Mouse (Mus musculus) heart, postnatal 25 days (tissue): ENCODE measurements around the gene Baiap2l1. TPM values are rescaled to one million over a fixed set of nuclear protein-coding genes. Genes with fewer than 3 reads are reported as not detected.

Experiments used
- DNase-seq: peaks from one replicate; pipeline ENCODE4 v3.0.0; 2022; ENCODE audit warnings: low spot score
- intact Hi-C: fragments of 180-260 bp; cut with DNase I; formaldehyde crosslinking; loops from one replicate; pipeline ENCODE4 v1.15.1; 2025
- total RNA-seq, 2 experiments: library from RNA; stranded (reverse); gene quantifications; 2 replicates each; pipeline ENCODE4 v1.2.3; 2021

Baiap2l1 gene
- total RNA-seq, 2 experiments from 2014 or later = 5.6 to 5.7 TPM

DNA sequence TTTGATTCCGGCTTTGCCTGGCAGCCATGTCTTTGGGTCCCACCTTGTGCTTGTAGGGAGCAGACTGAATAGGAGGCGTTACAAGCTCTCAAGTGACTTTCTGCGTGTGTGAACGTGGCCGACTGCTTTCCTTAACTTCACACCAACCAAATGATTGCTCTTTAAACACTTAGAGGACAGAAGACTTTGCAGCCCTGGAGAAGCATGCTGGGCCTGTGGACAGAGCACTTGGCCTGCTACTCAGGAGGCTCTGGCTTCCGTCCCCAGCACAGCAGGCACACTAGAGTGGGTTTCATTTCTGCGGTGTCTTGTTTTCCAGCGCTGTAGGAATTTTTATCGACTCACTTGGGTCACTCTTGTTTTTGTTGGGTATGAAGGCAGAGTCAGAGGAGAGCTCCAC is 94.8 kb downstream of the Baiap2l1 start:
- DNase-seq = no peak
- intact Hi-C loops = no loop called here

GRCm38 (mm10) chr5:144261829-144262228 is 96.1 kb downstream of the Baiap2l1 start:
- intact Hi-C loops = no loop called here
- no peak for DNase-seq

DNA sequence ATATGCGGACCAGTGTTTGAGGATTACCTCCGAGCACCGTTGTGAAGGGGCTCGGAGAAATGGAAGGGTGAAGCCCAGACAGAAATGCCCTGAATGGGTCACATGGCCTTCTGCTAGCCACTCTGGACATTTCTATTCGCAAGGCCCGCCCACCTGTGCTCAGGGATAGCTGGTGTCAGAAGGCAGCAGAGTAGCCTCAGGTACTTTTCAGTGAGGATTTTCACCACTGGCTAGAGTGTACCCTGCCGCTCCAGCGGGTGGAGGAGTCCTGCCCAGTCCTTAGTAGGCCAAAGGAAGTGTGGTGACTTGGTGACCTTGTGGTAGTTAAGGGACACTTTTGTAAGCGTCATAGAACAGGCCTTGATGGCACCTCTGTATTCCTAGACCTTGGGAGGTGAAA is 96.6 kb downstream of the Baiap2l1 start:
- intact Hi-C loops = no loop called here
- no peak for DNase-seq

DNA sequence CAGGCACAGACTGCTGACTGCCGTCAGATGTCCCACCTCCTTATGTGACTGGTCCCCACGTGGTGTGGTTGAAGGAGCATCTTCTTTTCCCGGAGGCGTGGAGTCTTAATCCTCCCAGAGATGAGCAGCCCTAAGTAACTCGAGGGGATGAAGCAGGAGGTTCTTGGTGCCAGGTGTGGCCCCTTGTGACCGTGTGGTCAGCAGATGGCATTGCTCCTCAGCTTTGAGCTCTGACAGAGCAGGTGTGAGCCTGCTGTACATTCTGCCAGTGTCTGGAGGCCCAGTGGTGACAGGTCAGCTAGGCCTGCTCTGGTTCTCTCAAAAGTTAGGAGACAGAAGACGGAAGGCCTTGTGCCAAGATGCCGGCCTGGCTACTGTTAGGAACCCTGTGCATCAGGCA is 97.4 kb downstream of the Baiap2l1 start:
- intact Hi-C loops = no loop called here

DNA sequence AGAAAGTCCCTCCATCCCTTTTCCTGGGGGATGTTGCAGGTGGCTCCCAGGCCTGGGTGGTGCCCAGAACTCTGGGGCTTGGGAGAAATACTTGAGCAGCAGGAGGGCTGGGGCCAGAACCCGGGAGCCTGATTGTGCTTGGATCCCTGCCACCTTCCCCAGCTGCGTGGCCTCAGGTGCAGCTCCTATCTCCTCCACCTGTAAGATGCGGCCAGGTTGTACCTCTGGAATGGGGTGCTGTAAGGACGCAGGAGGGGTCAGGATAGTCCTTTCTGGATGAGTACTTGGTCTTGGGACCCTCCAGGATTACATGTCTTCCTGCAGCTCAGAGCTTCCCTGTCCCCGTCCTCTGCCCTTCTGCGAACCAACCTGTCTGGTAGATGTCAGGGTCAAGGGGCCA is 98.7 kb downstream of the Baiap2l1 start:
- no peak for DNase-seq
- intact Hi-C loops = no loop called here

More for the DNA sequence above, 97.4 kb downstream of the Baiap2l1 start:
- no peak for DNase-seq

GRCm38 (mm10) chr5:144258687-144259086 is 99.2 kb downstream of the Baiap2l1 start:
- intact Hi-C loops = no loop called here
- DNase-seq = no peak

GRCm38 (mm10) chr5:144258131-144258611 is 99.7 kb downstream of the Baiap2l1 start:
- peak; percentile 65 for DNase-seq
- intact Hi-C loops = no loop called here

DNA sequence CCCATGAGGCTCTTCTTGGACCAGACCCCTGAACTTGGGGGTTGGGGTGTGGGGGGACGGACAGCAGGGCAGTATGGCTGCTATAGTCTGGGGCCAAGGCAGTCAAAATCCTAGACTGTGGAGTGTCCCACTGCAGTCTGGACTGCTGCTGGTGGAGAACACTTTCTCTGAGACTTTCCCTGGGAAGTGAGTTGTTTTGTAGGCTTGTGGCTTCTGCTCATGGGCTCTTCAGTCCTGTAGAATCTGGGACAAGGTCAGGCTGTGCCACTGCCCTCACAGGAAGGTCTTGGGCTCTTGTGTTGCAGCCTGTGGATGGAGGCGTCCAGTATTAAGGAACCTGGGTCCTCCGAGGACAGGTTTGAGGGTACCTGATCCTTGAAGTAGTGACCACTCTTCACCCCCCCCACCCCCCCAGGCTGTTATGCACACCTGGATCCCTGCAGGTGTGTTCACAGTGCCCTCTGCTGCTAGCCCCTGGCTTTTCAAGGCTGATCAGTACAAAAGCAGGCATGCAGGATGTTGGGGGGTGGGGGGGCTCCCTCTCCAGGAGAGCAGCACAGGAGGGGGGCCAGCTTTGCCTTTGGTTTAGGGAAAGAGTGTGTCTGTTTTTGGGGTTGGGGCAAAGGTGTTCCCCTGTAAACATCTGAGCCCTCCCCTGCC is 100.3 kb downstream of the Baiap2l1 start:
- intact Hi-C loops = no loop called here
- no peak for DNase-seq

GRCm38 (mm10) chr5:144256888-144257287 is 101.0 kb downstream of the Baiap2l1 start:
- DNase-seq = no peak
- intact Hi-C loops = no loop called here

DNA sequence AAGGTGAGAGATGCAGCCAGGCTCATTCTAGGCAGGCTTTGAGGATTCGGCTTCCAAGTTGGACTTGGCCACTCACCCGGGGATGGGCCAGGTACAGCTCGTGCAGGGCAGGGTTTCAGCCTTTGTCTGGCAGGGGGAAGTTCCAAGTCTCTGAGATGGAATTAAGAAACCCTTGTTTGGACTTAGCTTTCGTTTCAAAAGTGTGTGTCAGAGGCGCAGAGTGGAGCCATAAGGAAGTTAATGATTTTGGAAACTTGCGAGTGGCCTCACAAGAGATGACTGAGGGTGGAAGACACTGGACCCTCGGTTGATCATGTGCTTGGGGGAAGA is 101.4 kb downstream of the Baiap2l1 start:
- intact Hi-C loops = no loop called here
- DNase-seq = no peak

GRCm38 (mm10) chr5:144255632-144256540 is 102.0 kb downstream of the Baiap2l1 start:
- intact Hi-C loops = loop anchor here (2.0 kb wide), 1 partner anchor 29 kb away; no protein-coding TSS in a partner anchor

GRCm38 (mm10) chr5:144254811-144255631 is 102.9 kb downstream of the Baiap2l1 start:
- intact Hi-C loops = loop anchor here (2.0 kb wide), 1 partner anchor 28 kb away; no protein-coding TSS in a partner anchor
- DNase-seq = peak; percentile 80

More at GRCm38 (mm10) chr5:144255632-144256540, 102.0 kb downstream of the Baiap2l1 start:
- peak; percentile 55 for DNase-seq

GRCm38 (mm10) chr5:144254122-144254810 is 103.6 kb downstream of the Baiap2l1 start:
- intact Hi-C loops = loop anchor here (2.0 kb wide), 1 partner anchor 27 kb away; no protein-coding TSS in a partner anchor
- peak; percentile 69 for DNase-seq

DNA sequence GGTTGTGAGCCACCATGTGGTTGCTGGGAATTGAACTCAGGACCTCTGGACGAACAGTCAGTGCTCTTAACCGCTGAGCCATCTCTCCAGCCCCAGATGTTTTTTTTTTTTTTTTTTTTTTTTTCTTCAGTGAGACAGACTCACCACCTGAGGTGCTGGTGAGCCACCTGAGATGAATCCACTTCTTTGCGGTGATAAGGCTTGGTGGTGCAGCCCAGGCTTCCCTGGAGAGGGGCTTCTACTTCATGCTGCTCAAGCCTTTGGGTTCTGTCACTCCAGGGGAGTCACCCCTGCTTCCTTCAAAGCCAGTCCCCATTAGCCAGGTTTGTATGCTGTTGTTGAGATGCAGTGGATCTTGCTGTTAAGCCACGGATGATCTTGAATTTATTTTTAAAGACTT is 104.7 kb downstream of the Baiap2l1 start:
- DNase-seq = no peak
- intact Hi-C loops = no loop called here

GRCm38 (mm10) chr5:144251876-144252577 is 105.9 kb downstream of the Baiap2l1 start:
- intact Hi-C loops = no loop called here
- DNase-seq = no peak

DNA sequence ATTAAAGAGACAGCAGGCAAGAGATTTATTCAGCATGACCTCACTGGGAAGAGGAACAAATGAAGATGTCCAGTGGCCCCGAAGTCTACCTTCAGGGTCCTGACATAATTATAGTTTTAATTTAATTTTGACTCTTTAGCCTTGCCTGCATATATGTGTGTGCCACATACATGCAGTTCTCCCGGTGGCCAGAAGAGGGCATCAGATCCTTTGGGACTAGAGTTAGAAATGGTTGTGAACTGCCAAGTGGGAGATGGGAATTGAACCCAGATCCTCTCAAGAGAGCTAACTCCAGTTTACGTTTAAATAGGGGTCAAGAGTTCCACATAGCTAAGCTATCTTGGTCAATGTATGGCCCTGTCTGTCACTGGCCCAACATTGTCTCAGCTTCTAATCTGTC is 108.0 kb downstream of the Baiap2l1 start:
- intact Hi-C loops = no loop called here
- no peak for DNase-seq

GRCm38 (mm10) chr5:144247906-144248585 is 109.9 kb downstream of the Baiap2l1 start:
- DNase-seq = no peak
- intact Hi-C loops = no loop called here

- no peak for DNase-seq
- intact Hi-C loops = no loop called here
These were observed 110.6 kb downstream of the Baiap2l1 start for GRCm38 (mm10) chr5:144247307-144247706.
